Mouse (Mus musculus): ENCODE measurements around the gene Izumo2.

Gene Izumo2

GRCm38 (mm10) chr7:44708574-44708973 lies at the start of gene Izumo2:
TSS of gene Izumo2 (plus strand) at chr7:44708742.
- no peak for DNase-seq (ENCODE audit: low read depth)

- no peak for DNase-seq (ENCODE audit: low read depth)
Measured at GRCm38 (mm10) chr7:44661219-44661618, 47.3 kb upstream of the Izumo2 start.

- no peak for DNase-seq (ENCODE audit: low read depth)
Measured at GRCm38 (mm10) chr7:44662168-44662567, 46.4 kb upstream of the Izumo2 start.

GRCm38 (mm10) chr7:44662569-44662968 lies 46.0 kb upstream of the Izumo2 start:
- no peak for DNase-seq (ENCODE audit: low read depth)

DNA sequence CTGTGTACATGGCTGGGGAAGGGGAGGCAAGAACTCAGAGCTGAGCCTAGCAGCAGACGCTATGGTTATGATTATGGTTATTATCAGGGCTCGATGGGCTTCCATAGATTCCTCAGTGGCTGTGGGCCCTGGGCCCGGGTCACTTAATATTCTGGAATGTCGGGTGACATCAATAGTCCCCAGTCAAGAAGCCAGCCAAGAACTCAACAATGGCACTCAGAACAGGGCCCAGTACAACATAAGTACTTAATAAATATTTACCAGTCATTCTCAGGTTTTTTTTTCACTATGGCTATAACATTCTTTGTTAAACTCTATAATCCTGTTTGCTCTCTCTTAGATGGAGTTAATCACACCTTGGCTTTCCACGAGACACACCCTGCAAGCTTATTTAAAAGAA lies 45.0 kb upstream of the Izumo2 start:
- no peak for DNase-seq (ENCODE audit: low read depth)

GRCm38 (mm10) chr7:44664731-44665130 lies 43.8 kb upstream of the Izumo2 start:
- no peak for DNase-seq (ENCODE audit: low read depth)

- peak; percentile 27 for DNase-seq (ENCODE audit: low read depth)
Measured at GRCm38 (mm10) chr7:44666462-44666861, 42.1 kb upstream of the Izumo2 start.

GRCm38 (mm10) chr7:44667996-44668738 lies 40.4 kb upstream of the Izumo2 start:
- DNase-seq (ENCODE audit: low read depth): no peak

- DNase-seq (ENCODE audit: low read depth): no peak
Measured at GRCm38 (mm10) chr7:44669103-44669502, 39.4 kb upstream of the Izumo2 start.

- no peak for DNase-seq (ENCODE audit: low read depth)
Measured at GRCm38 (mm10) chr7:44670803-44671202, 37.7 kb upstream of the Izumo2 start, which contains the start of gene Myh14. TSS of gene Myh14 (minus strand) at chr7:44670843.

DNA sequence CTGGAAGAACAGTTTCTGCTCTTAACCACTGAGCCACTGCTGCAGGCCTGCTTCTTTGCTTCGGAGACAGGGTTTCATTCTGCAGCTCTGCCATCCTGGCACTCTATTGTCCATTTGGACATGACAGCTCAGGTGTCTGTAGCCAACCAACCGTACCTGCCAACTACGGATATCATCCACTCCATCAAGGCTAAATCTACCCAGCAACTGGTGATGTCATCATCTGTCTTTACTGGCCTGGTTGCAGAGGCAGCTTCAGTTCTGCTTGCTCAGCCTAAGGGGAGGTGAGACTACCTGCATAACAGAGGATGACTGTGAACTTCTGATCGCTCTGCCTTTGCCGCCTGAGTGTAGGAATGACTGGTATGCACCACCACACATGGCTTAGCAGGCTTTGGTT lies 36.3 kb upstream of the Izumo2 start:
- DNase-seq (ENCODE audit: low read depth): peak; percentile 26

DNA sequence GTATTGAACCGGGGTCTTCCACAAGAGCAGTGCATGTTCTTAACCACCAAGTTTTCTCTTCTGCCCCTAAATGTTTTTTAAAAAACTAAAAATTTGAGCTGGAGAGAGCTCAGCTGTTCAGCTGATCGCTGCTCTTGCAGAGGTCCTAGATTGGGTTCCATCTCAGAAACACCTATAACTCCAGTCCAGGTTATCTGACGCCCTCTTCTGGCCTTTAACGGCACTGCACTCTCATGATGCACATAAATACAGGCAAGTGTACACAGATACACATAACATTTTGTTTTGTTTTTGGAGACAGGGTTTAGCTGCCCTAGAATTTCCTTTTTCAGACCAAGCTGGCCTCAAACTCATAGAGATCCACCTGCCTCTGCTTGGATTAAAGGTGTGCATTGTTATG lies 34.0 kb upstream of the Izumo2 start:
- DNase-seq (ENCODE audit: low read depth): no peak

DNA sequence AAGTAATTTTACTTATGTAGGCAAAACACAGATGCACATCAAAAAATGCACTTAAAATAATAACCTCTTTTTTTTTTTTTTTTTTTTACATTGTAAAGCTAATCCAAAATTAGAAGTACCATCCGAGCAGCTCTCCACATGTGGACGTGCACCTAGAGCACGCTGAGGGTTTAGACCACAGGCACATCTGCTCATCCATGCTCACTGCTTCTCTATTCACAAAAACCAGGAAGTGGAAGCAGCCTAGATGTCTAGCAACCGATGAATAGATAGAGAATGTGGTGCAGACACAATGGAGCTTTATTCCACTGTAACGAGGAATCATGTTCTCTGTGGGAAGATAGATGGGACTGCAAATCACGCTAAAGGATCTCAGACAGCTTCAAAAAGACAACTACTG lies 33.4 kb upstream of the Izumo2 start:
- no peak for DNase-seq (ENCODE audit: low read depth)

DNA sequence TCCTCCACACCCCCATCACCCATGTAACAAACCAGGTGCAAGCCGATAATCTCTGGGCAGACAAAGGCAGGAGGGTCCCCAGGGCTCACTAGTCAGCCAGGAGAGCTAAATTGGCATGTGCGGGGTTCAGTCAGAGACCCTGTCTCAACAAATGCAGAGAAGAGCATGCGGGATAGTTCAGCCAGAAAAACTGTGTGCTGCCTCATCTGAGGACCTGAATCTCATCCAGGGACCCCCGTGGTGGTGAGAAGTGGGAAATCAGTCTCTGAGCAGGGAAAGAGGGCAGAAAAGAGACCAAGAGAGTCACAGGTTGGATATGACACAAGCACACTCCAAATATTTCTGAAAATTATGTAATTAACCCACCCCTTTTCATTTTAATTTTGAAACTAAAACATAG lies 32.4 kb upstream of the Izumo2 start:
- no peak for DNase-seq (ENCODE audit: low read depth)

DNA sequence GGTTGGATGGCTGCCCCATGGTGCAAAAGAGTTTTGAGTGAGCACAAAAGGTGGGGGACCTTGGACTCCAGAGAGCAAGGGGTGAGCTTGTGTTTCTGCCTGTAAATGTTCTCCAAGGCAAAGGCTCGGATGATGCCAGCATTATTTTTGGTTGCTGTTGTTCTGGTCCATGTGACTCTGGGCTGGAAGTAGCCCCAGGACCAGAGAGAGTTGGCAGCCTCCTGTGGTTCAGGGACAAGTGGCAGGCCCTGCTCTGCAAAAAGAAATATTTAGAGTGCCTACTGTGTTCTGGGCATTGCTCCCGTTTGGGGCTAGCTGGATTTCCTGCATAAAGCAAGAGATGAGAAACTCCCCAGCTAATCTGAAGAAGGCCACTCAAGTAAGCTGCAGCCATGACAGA lies 31.9 kb upstream of the Izumo2 start:
- no peak for DNase-seq (ENCODE audit: low read depth)

DNA sequence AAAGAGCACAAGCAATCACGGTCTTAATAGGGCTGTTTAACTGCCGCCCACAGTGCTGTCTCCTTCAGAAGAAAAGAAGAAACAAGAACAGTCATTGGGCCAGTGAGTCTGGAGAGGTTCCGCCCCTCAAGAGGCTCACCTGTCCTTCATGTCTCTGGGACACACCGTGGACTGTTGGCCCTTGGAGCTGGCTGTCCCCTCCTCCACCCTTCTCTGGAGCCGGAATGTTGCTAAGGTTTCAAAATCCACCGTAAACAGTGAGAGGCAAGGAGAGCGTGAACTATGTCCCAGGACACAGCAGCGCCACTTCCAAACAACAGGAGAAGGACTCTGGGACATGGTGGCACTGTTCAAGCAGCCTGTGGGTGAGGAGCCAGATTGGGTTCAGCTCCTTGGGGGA lies 24.9 kb upstream of the Izumo2 start:
- no peak for DNase-seq (ENCODE audit: low read depth)

DNA sequence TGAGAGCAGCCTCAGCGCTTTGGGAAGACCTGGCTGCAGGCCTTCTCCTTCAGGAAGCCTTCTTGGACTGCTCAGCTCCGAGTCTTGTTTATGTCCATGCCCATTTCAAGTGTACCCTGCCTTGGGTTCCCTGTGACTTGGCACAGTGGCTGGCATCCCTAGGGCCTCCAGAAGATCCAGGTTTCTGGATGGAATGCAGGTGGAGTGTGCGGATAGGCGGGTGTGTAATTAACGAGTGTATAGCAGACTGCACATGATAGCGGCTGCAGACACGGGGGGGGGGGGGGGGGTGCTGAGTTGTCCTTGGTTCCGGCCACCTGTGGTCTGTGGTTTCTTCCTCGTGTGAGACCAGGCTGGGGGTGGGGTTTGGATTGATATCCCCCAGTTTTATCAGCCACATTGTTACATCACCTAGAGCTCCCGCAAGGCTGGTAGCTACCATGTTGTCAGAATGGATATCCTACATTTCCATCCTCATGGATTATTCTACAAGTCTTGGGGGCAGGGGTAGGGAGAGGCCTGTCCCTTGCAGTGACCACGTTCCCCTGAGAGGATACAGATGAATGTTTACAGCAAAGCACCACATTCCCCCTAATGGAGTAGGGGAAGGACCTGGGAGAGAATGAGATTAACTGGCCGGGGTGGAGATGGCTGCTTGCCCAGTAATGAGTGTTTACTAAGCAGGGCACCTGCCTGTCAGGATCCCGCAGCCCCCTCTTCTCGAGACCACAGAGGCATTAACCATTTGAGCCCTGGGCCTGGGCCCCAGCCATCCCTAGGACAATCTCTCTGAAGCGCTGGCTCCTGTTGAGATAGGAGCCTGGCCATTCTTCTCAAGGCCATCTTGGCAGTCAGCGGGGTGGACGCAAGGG lies 22.8 kb upstream of the Izumo2 start:
- no peak for DNase-seq (ENCODE audit: low read depth)

DNA sequence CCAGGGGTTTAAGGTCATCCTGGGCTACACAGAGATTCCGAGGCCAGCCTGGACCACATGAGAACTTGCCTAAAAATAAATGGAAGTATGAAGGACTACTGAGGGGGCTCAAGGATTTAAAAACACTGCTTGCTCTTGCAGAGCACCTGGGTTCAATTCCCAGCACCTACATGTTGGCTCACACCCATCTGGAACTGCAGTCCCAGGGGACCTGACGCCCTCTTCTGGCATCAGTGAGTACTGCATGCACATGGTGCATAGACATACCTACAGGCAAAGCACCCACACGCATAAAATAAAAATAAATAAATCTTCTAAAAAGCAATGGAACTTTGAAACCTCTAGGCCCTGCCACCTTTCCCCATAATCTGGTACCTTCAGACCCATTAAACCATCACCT lies 19.7 kb upstream of the Izumo2 start:
- peak; percentile 9 for DNase-seq (ENCODE audit: low read depth)

GRCm38 (mm10) chr7:44689331-44689730 lies 19.2 kb upstream of the Izumo2 start:
- DNase-seq (ENCODE audit: low read depth): no peak

DNA sequence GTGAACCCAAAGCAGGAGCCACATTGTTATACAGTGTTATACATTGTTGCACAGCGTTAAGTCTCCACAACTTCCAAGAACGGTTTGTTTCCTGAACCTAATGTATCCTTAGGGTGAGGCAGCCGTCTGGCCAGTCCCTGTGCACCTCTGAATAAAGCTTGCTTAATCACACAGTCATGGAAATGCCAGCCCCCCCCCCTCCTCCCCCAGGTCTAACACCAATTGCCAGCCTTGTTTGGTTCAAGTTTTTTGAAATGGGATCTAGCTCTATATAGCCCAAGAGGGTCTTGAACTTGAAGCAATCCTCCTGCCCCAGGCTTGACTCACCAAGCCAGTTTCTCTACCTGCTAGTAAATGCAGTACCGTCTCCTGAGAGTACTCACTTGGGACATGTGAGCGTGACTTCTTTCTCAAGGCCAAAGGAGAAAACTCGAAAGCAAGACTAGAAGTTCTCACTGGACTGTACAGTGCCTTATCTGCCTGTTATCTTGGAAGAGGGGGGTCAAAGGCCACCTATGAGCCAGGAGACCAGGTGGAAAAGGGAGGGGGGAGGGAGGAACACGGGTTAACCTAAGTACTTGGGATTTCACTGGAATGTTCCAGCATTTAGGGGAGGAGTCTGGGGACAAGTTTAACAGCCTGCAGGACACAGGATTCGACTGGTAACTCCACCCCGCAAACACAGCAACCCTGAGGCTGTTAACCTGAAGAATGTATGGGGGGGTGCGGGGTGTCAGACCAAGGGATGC lies 14.9 kb upstream of the Izumo2 start:
- no peak for DNase-seq (ENCODE audit: low read depth)

GRCm38 (mm10) chr7:44695223-44695622 lies 13.3 kb upstream of the Izumo2 start:
- no peak for DNase-seq (ENCODE audit: low read depth)

DNA sequence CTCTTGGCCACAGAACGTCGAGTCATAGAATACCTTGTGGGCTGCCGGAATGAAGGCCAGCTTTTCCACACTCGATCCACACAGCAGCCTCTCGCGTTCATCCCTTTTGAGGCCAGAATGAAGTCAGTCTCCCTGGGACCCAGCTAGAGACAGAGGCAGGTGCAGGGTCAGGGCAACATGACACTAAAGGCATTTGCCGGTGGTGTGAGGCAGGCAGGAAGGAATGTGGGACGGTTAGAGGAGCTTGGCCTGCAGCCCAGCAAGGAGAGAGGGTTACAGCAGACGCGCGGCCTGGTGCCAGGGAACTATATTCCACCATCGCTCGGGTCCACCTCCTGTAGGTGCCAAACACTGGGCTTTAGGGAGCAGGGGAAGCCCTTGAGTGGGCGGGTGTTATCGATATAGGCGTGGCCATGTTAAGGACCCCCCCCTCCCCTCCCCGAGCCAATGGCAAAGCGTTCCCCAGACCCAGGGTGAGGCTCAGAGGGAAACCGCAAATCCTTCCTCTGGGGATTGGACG lies 11.3 kb upstream of the Izumo2 start:
- DNase-seq (ENCODE audit: low read depth): peak; percentile 90

Measured in NIH3T3 (cell line).